Mouse (Mus musculus) ES-Bruce4 (cell line): ENCODE data around the gene Tfap2b.

ENCODE experiments used
- CTCF ChIP-seq: IDR thresholded peaks from one replicate; pipeline ENCODE4 v1.8.1; 2011; ENCODE audit warnings: low read depth, low read length
- EP300 ChIP-seq: IDR thresholded peaks from 2 replicates; pipeline ENCODE4 v1.6.1; 2011; ENCODE audit warnings: low read depth, low read length; ENCODE audit not compliant: insufficient read depth
- POLR2A ChIP-seq: IDR thresholded peaks from one replicate; pipeline ENCODE4 v1.8.1; 2011; ENCODE audit warnings: low read length; ENCODE audit not compliant: insufficient read depth

- TF ChIP-seq CTCF (no peak), POLR2A (no peak), EP300 (no peak)
Observed at GRCm38 (mm10) chr1:19210215-19211032, 1.7 kb downstream of the Tfap2b start.
